ENCODE assay signal across 21 mouse cellular contexts in genomic region chr14:22323058-22323457, GRCm38 (mm10).
DNase-seq lines count a peak whose midpoint lies in the region; ATAC-seq and TF ChIP-seq lines count a peak whose summit lies in the region.
"Had no signal": no experiment of that assay in that cellular context is flagged by ENCODE, and none has a peak within 500 bp of the region (broad histone marks: within the 10 kb centered on the region; RNA-seq: fewer than 3 reads in every experiment).

No protein-coding gene starts in this region.

- H3K27ac ChIP-seq in lung, embryonic 14.5 days (ENCODE audit: low read depth) = peak overlapping the region; percentile 55; the same call in 1 of the 2 replicates
- no peak overlapping the region for H3K27ac ChIP-seq in lung, postnatal 0 days (ENCODE audit: low read length)
- H3K27ac ChIP-seq in intestine, embryonic 15.5 days = no peak overlapping the region
- H3K27ac ChIP-seq in intestine, embryonic 16.5 days (ENCODE audit: low read length) = no peak overlapping the region
- H3K27ac ChIP-seq: embryonic facial prominence, embryonic 12.5 days; embryonic facial prominence, embryonic 15.5 days; hindbrain, embryonic 12.5 days had no signal

- H3K4me3 ChIP-seq in lung, embryonic 14.5 days (ENCODE audit: low read depth, low read length) = no peak overlapping the region
- H3K4me3 ChIP-seq in lung, postnatal 0 days (ENCODE audit: low read depth, low read length) = no peak overlapping the region
- H3K4me3 ChIP-seq in lung, adult 2 months (replicated peaks; ENCODE audit: extremely low read depth, low read depth, low read length) = no peak overlapping the region
- H3K4me3 ChIP-seq in intestine, embryonic 15.5 days (replicated peaks) = no peak overlapping the region
- no peak overlapping the region for H3K4me3 ChIP-seq in intestine, embryonic 16.5 days (ENCODE audit: low read length)
- H3K4me3 ChIP-seq: embryonic facial prominence, embryonic 12.5 days; embryonic facial prominence, embryonic 15.5 days; gastrocnemius, adult 2 months; hindbrain, embryonic 12.5 days had no signal

- H3K4me2 ChIP-seq in lung, embryonic 14.5 days = no peak overlapping the region
- no peak overlapping the region for H3K4me2 ChIP-seq in lung, postnatal 0 days (replicated peaks; ENCODE audit: low read depth, low read length)
- no peak overlapping the region for H3K4me2 ChIP-seq in intestine, embryonic 15.5 days (replicated peaks)
- no peak overlapping the region for H3K4me2 ChIP-seq in intestine, embryonic 16.5 days (ENCODE audit: low read depth, low read length)
- H3K4me2 ChIP-seq: embryonic facial prominence, embryonic 12.5 days; embryonic facial prominence, embryonic 15.5 days; heart, embryonic 11.5 days; hindbrain, embryonic 12.5 days had no signal

- H3K27me3 ChIP-seq in lung, embryonic 14.5 days (ENCODE audit: insufficient read depth, low read length) = no peaks in the 10 kb centered on the region
- H3K27me3 ChIP-seq in lung, postnatal 0 days (replicated peaks; ENCODE audit: insufficient read depth, low read length) = no peaks in the 10 kb centered on the region
- no peaks in the 10 kb centered on the region for H3K27me3 ChIP-seq in intestine, embryonic 15.5 days (replicated peaks)
- no peaks in the 10 kb centered on the region for H3K27me3 ChIP-seq in intestine, embryonic 16.5 days (replicated peaks; ENCODE audit: control insufficient read depth, insufficient read depth, low read length)
- H3K27me3 ChIP-seq: embryonic facial prominence, embryonic 12.5 days; embryonic facial prominence, embryonic 15.5 days; hindbrain, embryonic 12.5 days had no signal

- peak; percentile 90 for ATAC-seq in lung, embryonic 14.5 days (ENCODE audit: insufficient read depth)
- no peak for ATAC-seq in lung, postnatal 0 days
- peak; percentile 81 for ATAC-seq in intestine, embryonic 15.5 days
- ATAC-seq in intestine, embryonic 16.5 days = peak; percentile 79; the same call in 1 of the 2 replicates
- ATAC-seq: CD4-positive, CD25-positive, alpha-beta regulatory T cell, adult 4 months; forebrain, embryonic 14.5 days had no signal

- TF ChIP-seq CTCF in lung, embryonic 14.5 days (IDR thresholded peaks at IDR 0.05; ENCODE audit: low read depth) = no peak
- TF ChIP-seq CTCF in lung, postnatal 0 days (IDR thresholded peaks at IDR 0.05) = no peak
- no peak for TF ChIP-seq CTCF in lung, adult 2 months (IDR thresholded peaks at IDR 0.05; ENCODE audit: insufficient read depth, low read length)

- no peak for TF ChIP-seq POLR2A in lung, adult 2 months (IDR thresholded peaks at IDR 0.05; ENCODE audit: borderline replicate concordance, extremely low read depth, low read depth, low read length)

- H3K9me3 ChIP-seq in lung, embryonic 14.5 days (ENCODE audit: low read depth, low read length) = no peaks in the 10 kb centered on the region
- H3K9me3 ChIP-seq in lung, postnatal 0 days (ENCODE audit: low read length) = no peaks in the 10 kb centered on the region
- H3K9me3 ChIP-seq in intestine, embryonic 15.5 days = no peaks in the 10 kb centered on the region
- H3K9me3 ChIP-seq in intestine, embryonic 16.5 days (ENCODE audit: control insufficient read depth, low read length) = no peaks in the 10 kb centered on the region
- H3K9me3 ChIP-seq: embryonic facial prominence, embryonic 12.5 days; embryonic facial prominence, embryonic 15.5 days; hindbrain, embryonic 12.5 days had no signal

- peak; percentile 82 for DNase-seq in lung, embryonic 14.5 days
- no peak for DNase-seq in lung, postnatal 36 days
- peak; percentile 39 for DNase-seq in lung, postnatal 0 days (ENCODE audit: low spot score)
- DNase-seq in lung, adult 2 months = no peak
- DNase-seq: adrenal gland, adult 2 months; adrenal gland, postnatal 14 days; cerebellum, adult 11 months; cerebellum, adult 2 months; cerebellum, adult 9-11 months; cerebellum, postnatal 25 days; gastrocnemius, adult 2 months; gastrocnemius, postnatal 14 days had no signal

- H3K36me3 ChIP-seq in lung, embryonic 14.5 days (ENCODE audit: insufficient read depth) = no peaks in the 10 kb centered on the region
- H3K36me3 ChIP-seq in lung, postnatal 0 days (ENCODE audit: insufficient read depth, low read length) = no peaks in the 10 kb centered on the region
- H3K36me3 ChIP-seq in intestine, embryonic 15.5 days = no peaks in the 10 kb centered on the region
- no peaks in the 10 kb centered on the region for H3K36me3 ChIP-seq in intestine, embryonic 16.5 days (ENCODE audit: control insufficient read depth, insufficient read depth, low read length)
- H3K36me3 ChIP-seq: embryonic facial prominence, embryonic 12.5 days; embryonic facial prominence, embryonic 15.5 days; hindbrain, embryonic 12.5 days had no signal

- peaks cover 15% of the 10 kb centered on the region for H3K4me1 ChIP-seq in lung, embryonic 14.5 days (ENCODE audit: insufficient read depth)
- no peaks in the 10 kb centered on the region for H3K4me1 ChIP-seq in lung, postnatal 0 days (ENCODE audit: insufficient read depth, low read depth, low read length)
- no peaks in the 10 kb centered on the region; the same call in 1 of the 2 replicates for H3K4me1 ChIP-seq in lung, adult 2 months (ENCODE audit: control insufficient read depth, insufficient read depth, low read length)
- peaks cover 7% of the 10 kb centered on the region; the same call in 1 of the 2 replicates for H3K4me1 ChIP-seq in intestine, embryonic 15.5 days (replicated peaks)
- H3K4me1 ChIP-seq in intestine, embryonic 16.5 days (ENCODE audit: control insufficient read depth, insufficient read depth, low read length) = peaks cover 7% of the 10 kb centered on the region
- H3K4me1 ChIP-seq: embryonic facial prominence, embryonic 12.5 days; embryonic facial prominence, embryonic 15.5 days; hindbrain, embryonic 12.5 days had no signal

- 21% methylated on average over 1 of the region's 1 CpGs for WGBS in lung, embryonic 14.5 days
- 38% methylated on average over 1 of the region's 1 CpGs for WGBS in lung, postnatal 0 days
- 46% methylated on average over 1 of the region's 1 CpGs for WGBS in lung, adult 2 months
- WGBS in intestine, embryonic 15.5 days = 39% methylated on average over 1 of the region's 1 CpGs
- WGBS in intestine, embryonic 16.5 days = 55% methylated on average over 1 of the region's 1 CpGs

- no peak overlapping the region for H3K9ac ChIP-seq in lung, embryonic 14.5 days
- H3K9ac ChIP-seq in lung, postnatal 0 days (replicated peaks; ENCODE audit: low read depth) = no peak overlapping the region
- no peak overlapping the region for H3K9ac ChIP-seq in intestine, embryonic 15.5 days
- H3K9ac ChIP-seq in intestine, embryonic 16.5 days (ENCODE audit: low read depth, low read length) = no peak overlapping the region
- H3K9ac ChIP-seq: embryonic facial prominence, embryonic 12.5 days; embryonic facial prominence, embryonic 15.5 days; forebrain, postnatal 0 days; hindbrain, embryonic 12.5 days had no signal

- no peak for TF ChIP-seq EP300 in lung, postnatal 0 days (IDR thresholded peaks at IDR 0.05)

Comparison
In these comparisons a context has a peak if more than half of its experiments do, and no peak if none do; other contexts are left out.
1. DNase-seq: peak in lung, embryonic 14.5 days (single experiment) and lung, postnatal 0 days (single experiment); none in lung, postnatal 36 days (single experiment) and lung, adult 2 months (single experiment).